Mouse (Mus musculus) urinary bladder, adult 2 months (tissue): ENCODE results near the gene Mcu. TPM values are rescaled to one million over a fixed set of nuclear protein-coding genes. Genes with fewer than 3 reads are reported as not detected.

Experiments used
- DNase-seq: peaks from one replicate; pipeline ENCODE4 v3.0.0; 2022; ENCODE audit warnings: low spot score
- polyA plus RNA-seq: library from polyadenylated mRNA; depleted of rRNA; stranded (reverse); fragments of >200 nt; gene quantifications from 2 replicates; pipeline ENCODE4 v1.2.3, GENCODE M21; 2012

The Mcu gene
- polyA plus RNA-seq, 1 experiment, result 61.4 TPM

DNA sequence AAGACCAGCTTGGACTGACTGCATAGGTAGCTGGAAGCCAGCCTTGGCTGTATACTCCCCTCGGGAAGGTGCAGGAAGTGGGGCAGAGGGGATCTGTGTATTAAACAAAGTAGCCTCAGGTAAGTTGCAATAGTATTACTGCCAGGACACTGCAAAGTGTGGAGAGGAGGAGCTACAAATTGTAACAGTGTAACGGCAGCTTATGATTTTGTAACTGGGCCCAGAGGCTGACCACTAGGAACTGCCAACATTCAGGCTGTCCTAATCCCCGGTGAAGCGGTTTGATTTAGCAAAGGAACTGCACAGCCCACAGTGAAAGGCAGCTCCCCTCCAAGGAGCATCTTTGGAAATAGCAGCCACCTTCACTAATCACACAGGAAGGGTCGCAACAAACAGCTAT, 3.2 kb downstream of the Mcu start:
- DNase-seq, result no peak

DNA sequence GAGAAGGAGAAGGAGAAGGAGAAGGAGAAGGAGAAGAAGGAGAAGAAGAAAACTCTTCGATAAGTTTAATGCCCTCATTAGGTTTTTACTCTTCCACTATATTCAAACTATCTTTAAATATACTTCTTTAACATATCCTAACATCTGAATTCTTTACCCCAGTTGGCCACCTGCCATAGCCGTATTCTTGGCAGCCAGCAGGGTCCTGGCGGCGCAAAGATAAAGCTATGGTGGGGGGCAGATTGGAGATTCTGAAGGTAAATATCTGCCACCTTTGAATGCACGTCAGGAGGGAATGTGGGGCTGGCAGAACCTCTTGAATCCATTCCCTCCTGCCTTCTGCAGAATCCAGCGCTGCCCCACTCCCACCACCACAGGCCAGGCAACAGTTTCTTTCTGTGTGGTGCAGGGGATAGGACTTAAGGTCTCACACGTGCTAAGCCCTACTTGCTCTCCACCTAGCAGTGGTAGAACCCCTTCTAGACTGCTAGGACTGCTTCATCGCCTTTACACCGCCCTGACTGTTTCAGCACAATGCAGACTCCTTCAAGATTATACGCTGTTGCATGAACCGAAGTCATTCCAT, 11.5 kb downstream of the Mcu start:
- no peak for DNase-seq

DNA sequence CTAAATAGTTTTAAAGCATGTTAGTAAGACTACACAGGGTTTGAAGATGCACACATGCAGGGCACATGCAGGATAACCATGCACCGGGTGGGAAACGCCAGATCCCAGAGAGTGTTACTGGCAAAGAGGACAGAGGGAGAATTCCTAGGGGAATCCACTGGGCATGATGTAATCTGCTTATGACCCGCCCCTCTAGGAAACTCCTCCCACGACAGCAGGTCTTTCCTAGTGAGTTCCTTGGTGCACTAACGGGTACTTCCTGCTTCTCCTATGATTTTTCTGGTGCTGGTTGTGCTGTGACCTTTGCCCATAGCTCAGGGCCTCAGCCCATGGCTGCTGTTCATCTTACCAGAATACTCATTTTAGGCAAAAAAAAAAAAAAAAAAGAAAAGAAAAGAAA, 12.6 kb downstream of the Mcu start:
- DNase-seq, result no peak

DNA sequence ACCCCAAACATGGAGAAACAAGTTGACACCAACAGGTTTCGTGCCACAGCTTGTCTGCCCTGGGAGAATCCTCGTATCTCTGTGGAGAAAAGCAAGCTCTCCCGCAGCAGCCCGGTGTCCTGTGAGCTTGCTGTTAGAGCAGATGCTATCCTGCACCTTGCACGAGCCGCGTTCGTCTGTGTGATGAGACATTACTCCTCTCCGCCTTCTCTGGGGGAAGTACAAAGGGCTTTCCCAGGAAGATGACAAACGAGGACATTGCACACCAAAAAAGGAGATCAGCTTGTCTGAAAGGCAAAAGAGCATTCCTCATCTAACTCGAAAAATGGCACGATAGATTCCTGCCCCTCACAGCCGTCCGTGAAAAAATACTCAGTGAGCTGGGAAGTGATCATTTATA, 13.6 kb downstream of the Mcu start:
- DNase-seq, result no peak

DNA sequence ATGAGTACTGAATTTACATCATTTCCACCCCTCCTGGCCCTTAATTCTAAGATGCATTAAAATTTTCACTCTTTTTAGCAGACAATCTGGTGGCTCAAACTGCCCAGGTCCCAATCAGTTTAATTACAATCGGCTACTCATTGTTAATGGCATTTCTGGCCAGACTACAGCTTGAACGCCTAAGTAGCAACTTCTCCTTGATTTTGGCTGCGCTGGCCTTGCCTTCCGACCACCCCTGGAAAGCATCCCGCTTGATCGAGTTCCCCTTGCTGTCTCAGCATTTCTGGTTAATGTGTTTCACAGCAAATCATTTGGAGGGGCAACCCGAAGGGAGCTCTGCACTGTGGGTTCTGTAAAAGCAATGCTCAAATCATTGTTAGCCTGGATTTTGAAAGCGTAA, 14.4 kb downstream of the Mcu start:
- no peak for DNase-seq

DNA sequence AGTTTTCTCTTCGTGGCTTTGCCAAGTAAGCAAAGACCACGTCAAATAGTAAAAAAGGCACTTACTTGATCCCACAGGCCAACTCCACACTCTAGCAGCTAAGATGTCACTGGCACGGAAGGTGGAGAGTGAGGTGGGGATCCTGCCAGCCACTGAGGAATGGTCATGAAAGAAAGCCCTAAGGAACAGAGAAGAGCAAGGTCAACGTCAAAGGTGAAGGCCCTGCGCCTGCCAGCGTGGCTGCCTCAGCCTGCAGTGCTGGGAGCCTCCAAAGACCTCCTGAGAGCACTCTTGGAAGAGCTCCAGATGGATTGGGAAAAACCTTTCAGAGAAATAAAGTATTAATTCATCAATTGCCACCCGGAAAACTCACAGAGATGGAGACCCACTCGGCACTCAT, 16.0 kb downstream of the Mcu start:
- no peak for DNase-seq

DNA sequence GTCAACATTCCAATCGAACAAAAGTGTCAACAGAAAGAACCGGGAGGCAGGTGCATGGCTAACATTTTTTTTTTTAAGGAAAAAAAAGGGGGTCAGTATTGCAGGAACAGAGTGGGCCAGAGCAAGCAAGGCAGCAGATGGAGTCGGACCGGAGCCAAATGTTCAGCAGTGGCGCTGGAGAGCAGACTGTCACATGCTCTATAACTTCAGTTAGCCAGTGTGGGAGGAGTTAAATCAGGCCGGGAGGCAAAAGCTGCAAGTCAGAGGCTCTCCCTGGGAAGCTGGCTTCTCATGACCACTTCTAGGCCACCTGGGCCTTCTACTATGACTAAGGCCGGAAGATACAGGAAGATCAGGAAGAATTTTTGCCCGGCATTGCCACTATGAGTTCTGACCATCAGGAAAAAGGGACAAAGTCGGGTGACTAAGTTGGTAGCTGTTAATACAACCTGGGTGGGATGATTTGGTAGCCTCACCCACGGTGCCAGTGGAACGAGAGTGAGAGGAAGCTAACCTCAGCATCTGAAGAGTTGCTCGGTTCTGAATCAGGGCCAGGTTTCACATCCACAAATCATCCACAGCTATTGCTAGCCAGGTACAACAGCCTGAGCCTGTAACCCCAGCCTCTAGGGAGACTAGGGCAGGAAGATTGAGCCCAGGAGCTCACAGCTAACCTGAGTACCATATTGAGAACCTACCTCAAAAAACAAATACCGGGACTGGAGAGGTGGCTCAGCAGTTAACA, 22.5 kb downstream of the Mcu start:
- no peak for DNase-seq

DNA sequence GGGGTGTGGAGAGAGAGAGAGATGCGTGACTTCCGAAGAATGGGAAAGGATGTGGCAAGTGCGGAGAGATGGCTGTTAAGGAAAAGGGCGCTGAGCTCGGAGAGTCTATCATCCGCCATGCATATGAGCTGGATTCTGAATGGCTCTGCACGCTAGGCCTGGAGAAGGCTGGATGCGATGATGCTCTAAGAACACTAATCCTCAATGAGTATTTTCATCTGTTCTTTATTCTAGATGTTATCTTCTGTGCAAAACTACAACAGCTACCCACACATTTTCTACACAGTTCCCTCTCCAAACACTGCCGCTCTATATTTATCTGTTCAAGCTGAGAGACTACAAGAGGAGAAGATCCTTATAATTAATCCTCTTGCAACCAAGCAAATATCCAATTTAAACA, 25.9 kb downstream of the Mcu start:
- no peak for DNase-seq

DNA sequence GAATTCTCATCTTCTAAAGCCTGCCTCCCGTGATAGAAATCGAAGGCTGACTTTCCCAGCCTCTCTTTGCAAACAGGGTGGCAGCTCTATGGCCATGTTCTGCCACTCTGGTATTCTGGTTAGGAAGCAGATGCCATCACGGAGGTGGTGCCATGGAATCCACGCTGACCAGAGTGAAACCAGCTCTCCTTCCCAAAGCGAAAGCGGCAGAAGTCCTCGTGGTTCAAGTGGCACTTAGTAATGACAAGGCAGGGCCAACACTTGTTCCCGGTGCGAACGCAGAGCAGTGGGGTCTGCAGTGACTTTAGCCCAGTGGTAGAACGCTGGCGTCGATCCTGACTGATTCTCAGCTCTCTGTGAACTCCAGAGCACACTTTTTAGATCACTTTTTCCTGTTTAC, 26.6 kb downstream of the Mcu start:
- no peak for DNase-seq

DNA sequence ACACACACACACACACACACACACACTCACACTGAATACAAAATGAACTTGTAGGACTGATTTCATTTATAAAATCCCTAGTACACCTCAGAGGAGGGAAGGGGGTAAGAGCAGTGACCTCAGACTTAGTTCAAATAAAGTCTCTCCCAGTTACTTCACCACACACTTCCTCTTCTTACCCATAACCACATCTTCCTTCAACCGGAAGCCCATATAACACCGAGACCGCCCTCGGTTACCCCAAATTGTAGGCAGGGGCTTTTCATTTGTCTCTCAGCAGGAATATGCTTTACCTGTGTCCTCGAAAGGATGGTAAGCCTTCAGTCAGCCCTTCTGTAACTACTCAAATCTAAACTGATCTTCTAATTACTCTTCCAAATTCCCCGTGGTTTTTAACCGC, 27.1 kb downstream of the Mcu start:
- DNase-seq, result no peak

DNA sequence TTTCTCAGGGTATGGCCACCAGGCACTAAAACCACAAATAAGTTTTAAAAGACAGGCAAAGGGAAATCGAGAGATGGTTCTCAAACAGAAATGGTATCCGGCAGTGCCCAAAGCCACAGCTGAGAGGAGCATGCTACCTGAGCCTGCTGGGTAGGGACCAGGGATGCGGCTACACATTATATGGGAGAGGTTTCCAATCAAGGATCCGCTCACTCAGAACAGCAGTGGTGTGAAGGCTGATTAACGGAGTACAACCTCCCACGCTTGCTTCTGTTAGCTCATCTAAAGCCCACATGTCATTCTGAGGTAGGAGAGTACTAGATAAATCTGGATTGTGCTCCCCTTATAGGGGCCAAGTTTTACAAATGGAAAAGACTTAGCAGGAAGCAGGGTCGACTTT, 28.4 kb downstream of the Mcu start:
- no peak for DNase-seq

DNA sequence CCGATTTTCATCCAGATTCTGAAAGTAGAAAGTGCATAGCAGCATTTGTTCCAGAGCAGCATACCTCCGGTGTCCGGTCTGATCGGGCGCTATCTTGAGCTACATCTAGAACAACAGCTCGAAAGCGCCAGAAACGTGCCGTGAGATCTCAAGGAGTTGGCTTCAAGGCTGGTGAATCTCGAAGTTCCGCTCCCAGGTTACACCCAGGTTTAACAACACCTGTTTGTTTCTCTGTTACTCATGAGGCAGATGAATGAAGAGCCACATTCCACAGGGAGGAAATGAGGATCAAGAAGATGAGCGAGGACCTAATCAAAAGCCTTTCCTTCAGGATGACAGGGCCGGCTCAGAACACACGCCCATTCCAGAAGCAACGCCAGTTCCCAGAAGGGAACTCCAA, 29.7 kb downstream of the Mcu start:
- DNase-seq, result no peak

DNA sequence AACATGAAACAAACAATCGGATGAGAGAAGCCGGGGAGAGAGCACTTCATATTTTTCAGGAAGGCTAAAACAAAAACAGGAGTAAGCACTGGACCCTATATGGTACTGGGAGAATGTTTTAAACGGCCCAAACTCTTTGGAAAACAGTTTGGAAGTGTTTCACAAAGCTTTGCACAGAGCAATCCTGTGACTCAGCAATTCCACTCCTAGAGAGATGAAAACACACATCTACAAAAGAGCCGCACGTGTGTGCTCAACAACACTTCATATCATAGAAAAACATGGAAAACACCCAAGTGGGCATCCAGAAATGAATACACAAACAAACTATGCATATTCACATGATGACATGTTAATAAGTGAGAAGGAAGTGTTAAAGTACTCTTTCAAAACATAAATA, 30.9 kb downstream of the Mcu start:
- DNase-seq, result no peak

DNA sequence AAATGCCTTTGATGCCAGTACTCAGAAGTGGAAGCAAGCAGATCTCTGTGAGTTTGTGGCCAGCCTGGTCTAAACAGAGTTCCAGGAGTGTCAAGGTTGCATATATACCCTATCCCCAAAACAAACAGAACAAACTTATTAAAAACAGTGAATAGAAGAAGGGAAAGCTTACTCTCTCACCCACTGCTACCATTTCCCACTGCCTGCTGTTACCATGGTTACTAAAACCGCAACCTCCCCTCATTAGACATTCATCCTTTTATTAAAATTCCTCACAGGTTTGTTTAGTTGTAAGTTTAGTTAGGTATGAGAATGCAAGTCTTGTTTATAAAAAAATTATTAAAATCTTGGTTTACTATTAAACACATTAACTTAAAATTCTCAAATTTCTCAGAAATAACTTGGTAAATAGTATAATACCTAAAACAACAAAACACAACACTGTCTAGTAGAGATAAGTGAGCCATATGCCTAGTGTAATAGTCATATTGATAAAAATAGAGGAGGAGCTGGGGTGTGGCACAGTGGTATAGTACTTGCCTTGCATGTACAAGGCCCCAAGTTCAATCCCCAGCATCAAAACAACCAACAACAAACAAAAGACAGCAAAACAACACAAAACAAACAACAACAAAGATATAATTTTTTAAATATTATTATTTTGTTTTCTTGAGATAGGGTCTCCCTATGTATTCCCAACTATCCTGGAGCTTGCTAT, 34.5 kb downstream of the Mcu start:
- no peak for DNase-seq

DNA sequence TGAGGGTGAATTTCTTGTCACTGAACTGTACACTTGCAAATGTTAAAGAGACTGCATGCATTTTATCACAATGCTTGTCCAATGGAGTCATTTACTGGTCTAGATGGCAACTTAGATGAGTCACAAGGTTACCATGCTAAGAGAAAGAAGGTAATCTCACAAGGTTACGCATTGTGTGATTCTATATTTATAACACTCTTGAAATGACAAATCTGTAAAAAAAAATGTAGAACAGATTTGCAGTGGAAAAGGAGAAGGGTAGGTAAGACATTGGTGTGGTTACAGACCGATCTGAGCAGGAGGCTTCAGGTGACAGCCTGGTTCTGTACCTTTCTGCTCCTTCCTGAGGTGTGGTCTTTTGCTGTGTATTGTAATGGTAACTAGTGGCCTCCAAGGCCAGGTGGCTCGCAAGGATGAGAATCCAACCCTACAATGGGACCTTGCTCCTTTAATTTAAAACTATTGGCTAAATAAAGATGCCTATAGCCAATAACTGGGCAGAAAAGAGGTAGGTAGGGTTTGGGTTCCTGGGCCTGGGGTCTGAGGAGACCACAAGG, 35.8 kb downstream of the Mcu start:
- DNase-seq, result no peak

DNA sequence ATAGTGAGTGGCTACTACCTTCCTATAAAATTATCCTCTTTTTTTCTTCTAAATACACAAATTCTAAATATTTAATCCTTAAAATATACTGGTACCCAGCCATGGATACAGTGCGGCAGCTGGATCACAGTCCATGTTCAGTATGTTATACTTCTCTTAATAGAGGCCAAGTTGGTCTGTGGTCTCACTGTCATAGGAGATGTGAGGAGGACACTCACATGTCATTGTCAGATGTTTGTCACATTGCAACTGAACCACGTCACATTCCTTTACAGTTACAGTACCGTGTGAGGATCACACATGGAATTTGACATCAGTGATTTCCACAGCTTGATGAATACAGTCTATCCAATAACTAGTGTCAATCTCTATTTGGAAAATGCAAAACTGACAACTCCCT, 36.8 kb downstream of the Mcu start:
- DNase-seq, result no peak

DNA sequence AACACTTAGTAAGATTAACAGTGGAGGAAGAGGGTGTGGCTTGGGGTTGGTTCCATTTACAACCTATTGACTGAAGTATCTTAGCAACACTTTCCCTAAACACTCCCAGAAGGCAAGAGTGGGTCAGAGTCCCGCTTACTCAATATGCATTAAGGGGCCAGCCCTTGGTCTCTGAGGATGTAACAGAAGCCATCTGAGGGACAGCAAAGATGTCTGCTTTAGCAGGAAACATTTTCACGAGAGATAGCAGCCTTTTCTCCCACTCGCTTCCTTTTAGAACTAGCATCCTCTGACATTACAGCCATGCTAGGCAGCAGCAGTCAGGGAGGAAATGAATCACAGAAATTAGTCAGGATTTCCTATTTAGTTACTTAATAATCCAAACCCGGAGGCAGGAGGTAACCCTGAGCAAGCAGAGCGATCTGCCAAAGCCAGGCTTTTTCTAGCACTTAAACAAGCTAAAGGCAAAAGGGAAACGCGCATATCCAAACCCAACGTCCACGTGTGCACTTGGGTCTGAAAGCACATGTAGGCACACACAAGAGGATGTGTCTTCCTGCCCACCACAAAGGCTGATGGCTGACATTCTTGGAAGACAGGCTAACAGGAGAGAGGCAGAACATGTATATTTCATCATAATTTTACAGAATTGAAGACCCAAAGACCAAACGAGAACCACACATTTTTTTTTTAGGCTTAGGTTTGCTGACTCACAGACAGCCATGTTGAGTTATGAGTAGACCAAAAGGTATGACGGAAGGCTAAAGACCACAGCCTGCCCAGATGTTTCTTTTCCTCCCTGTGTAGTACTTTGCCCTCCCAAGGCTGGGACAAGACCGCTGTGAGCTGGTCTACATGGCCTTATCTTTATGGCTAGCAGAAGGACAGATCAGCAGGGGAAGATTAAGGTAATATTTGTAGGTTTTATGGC, 38.4 kb downstream of the Mcu start:
- DNase-seq, result no peak

DNA sequence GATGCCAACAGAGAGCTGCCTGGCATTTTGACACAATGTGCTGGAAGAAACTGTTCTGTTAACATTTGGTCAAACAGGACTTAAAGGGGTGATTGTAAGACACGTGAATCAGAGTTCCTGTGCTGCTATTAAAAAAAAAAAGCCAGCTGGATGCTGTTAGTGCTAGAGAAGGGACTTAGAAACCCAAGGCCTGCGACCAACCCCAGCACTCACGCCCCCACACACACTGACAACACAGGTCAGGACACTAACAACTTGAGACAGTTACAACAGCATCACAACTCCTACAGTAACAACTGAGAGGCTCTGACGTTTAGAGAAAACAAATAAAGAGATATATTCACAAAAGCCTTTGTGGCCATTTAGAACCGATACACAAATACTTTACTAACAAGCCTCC, 40.2 kb downstream of the Mcu start:
- no peak for DNase-seq

DNA sequence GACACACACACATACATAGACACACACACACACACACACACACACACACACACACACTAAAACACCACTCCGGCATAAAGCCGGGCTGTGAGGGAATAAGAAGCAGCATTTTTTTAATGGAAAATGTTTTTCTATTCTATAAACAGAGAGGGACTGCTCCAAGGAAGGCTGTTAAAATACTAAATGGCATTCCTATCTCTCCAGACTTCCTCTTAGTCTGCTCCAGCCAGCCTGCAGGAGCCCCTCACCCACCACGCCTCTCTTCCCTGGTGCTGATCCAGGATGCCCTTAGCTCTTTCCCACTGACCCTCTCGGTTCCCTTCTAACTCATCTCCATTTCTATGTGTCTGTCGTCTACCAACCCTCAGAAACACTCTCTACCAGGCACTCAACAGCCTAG, 44.5 kb downstream of the Mcu start:
- no peak for DNase-seq

DNA sequence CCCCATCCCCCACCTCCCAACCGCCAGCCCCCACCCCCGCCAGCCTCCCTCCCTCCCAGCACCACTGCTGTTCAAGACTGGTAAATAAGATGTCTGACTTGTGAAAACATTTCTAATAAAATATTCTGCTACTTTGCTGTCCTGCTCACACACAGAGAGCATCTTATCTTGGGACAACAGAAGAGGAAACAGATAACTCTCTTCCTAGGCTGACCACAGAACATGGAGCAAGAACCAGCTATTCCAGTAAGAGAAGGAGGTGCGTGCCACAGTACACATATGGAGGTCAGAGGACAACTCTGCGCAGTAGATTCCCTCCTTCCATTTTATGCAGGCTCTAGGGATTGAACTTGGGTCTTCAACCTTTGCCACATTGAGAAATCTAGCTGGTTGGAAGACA, 45.2 kb downstream of the Mcu start:
- no peak for DNase-seq

DNA sequence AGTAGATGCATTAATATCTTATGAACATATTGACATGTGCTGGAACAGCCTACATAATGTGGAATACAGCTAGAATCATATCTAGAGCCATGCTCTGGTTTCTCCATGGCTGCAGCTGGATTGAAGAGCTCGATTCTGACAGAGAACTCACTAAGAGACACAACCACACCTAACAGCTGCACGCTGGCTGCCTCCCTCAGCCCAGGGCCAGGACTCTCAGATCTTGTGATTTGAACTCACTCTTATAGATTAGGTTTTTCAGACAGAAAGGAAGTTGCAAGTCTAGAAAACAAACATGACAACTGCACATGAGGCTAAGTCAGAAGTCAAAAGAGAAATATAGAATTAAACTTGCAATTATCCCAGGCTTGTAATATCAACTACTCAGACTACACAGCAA, 45.7 kb downstream of the Mcu start:
- no peak for DNase-seq

DNA sequence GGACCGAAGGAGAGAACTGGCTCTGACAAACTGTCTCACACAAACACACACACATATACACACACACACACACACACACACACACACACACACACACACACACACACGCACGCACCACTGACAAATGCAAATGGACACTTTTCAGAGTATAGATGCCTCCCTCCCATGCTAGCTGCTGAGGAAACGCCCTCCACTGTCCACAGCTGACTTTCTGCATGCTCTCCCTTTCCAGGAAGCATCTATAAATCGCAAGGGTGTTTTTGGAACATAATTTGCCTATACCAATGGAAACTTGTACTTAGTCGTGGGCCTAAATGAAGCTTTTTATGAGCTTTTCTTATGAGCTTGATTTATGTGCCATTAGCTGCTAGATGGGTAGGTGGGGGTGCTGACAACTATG, 46.1 kb downstream of the Mcu start:
- no peak for DNase-seq
